Mouse (Mus musculus) forebrain, embryonic 16.5 days (tissue): ENCODE measurements around the gene Ccdc188. TPM values are rescaled to one million over a fixed set of nuclear protein-coding genes. Genes with fewer than 3 reads are reported as not detected.

Source experiments
- ATAC-seq: fragments of 200-750 bp; cut with Nextera tagmentation; 2 replicates; pipeline ENCODE4 v1.8.0; 2017; ENCODE audit warnings: mild to moderate bottlenecking, moderate library complexity
- H3K27ac ChIP-seq: fragments of 300-500 bp; sonication (generic); 2 replicates; pipeline ENCODE4 v1.5.1; 2014; ENCODE audit warnings: low read length, control low read depth
- H3K27me3 ChIP-seq: fragments of 300-500 bp; sonication (generic); replicated peaks from 2 replicates; pipeline ENCODE4 v1.6.1; 2014; ENCODE audit warnings: low read length; ENCODE audit not compliant: control insufficient read depth, insufficient read depth
- H3K36me3 ChIP-seq: fragments of 300-500 bp; sonication (generic); 2 replicates; pipeline ENCODE4 v1.6.1; 2014; ENCODE audit not compliant: control insufficient read depth, insufficient read depth
- H3K4me1 ChIP-seq: fragments of 300-500 bp; sonication (generic); replicated peaks from 2 replicates; pipeline ENCODE4 v1.6.1; 2014; ENCODE audit warnings: low read length; ENCODE audit not compliant: control insufficient read depth, insufficient read depth
- H3K4me2 ChIP-seq: fragments of 300-500 bp; sonication (generic); 2 replicates; pipeline ENCODE4 v1.6.1; 2014; ENCODE audit warnings: mild to moderate bottlenecking, low read length, control low read depth
- H3K4me3 ChIP-seq: fragments of 300-500 bp; sonication (generic); replicated peaks from 2 replicates; pipeline ENCODE4 v1.5.1; 2014; ENCODE audit warnings: mild to moderate bottlenecking, low read length, control low read depth
- H3K9ac ChIP-seq: fragments of 300-500 bp; sonication (generic); replicated peaks from 2 replicates; pipeline ENCODE4 v1.6.1; 2014; ENCODE audit warnings: low read depth, low read length, control low read depth
- H3K9me3 ChIP-seq: fragments of 300-500 bp; sonication (generic); 2 replicates; pipeline ENCODE4 v1.6.1; 2016; ENCODE audit warnings: low read length; ENCODE audit not compliant: control insufficient read depth
- WGBS: fragments of 180-500 bp; shearing (Covaris S2); extraction: QIAGEN DNeasy Blood & Tissue Kit; methylation state at CpG from one replicate; pipeline ENCODE4 v1.1.7; 2014; 5-methylcytosine and 5-hydroxymethylcytosine counted together
- polyA plus RNA-seq: library from polyadenylated mRNA; unstranded; fragments of >200 nt; fragmentation: Nextera tagmentation; extraction: Ambion mirVana; gene quantifications from 2 replicates; pipeline ENCODE4 v1.2.1, GENCODE M21; 2015

Ccdc188 gene
- polyA plus RNA-seq, 1 experiment from 2014 or later = not detected

DNA sequence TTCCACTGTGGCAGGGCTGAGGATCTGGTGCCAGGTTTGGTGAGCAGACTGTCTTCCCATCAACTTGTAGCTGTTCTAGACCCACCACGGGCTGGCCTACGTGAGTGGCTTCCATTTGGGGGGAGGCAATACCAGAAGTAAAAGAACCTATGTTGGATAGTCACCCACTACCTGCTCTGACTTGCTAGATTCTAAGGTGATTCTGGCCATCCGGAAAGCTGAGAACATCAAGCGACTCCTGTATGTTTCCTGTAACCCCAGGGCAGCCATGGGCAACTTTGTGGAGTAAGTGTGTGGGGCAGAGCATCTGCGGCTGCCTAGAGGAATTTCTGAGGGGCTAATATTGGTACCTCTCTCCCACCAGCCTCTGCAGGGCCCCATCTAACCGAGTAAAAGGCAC is 35.1 kb downstream of the Ccdc188 start:
- 90% methylated on average over 6 of the region's 6 CpGs for WGBS
- peaks cover 40% of the 10 kb centered on the region for H3K36me3 ChIP-seq
- ATAC-seq = no peak
- no peak overlapping the region for H3K4me3 ChIP-seq
- no peak overlapping the region for H3K4me2 ChIP-seq
- H3K9ac ChIP-seq = no peak overlapping the region
- H3K27ac ChIP-seq = no peak overlapping the region
- peaks cover 19% of the 10 kb centered on the region for H3K4me1 ChIP-seq
- H3K27me3 ChIP-seq = no peaks in the 10 kb centered on the region
- H3K9me3 ChIP-seq = no peaks in the 10 kb centered on the region

DNA sequence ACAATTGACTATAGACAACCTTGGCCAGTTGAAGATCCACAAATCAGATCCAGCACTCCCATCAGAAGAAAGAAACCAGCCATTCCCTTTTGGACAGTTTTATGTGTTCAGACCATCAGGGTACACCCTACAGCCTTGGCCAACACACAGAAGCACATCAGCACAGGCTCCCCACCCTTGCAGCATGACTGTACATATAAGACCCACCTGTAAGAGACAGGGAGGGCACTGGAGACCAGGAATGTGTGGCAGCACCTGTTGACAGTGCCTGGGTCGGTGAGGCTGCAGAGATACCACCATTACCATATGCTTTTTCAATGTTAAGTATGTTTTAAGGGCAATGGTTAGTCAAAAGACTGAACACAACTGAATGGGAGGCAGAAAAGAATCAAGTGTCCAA is 36.2 kb downstream of the Ccdc188 start:
- H3K36me3 ChIP-seq = peaks cover 49% of the 10 kb centered on the region
- 85% methylated on average over 1 of the region's 1 CpGs for WGBS

DNA sequence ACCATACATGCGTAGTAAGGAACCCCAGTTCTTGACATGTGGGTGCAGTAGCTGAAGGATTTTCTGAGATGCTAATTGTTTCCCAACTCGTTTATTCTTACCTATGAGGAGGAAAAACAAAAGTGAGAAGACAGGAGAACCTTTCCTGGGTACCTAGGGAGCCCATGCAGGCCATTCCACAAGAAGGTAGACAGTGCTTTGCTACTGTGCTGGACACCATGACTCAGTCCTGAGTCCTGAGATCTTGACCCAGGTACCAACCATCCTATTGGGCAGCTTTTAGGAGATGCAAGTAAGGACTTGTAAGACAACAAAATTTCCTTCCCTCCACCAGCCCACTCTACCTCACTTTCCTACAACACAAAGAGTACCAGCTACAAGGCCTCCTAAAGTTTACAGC is 40.5 kb downstream of the Ccdc188 start, which contains the start of gene Gm49776:
Gm49776 (minus strand) TSS at position 101 of the 400 bp plus-strand sequence.
- Histone ChIP-seq H3K27me3 (no peaks in the 10 kb centered on the region), H3K4me2 (no peak within 1 kb of the TSS), H3K9me3 (no peaks in the 10 kb centered on the region), H3K4me3 (no peak within 1 kb of the TSS), H3K9ac (no peak within 1 kb of the TSS), H3K36me3 (peaks cover 58% of the 10 kb centered on the region), H3K27ac (no peak within 1 kb of the TSS), H3K4me1 (no peaks in the 10 kb centered on the region)
- WGBS = 94% methylated on average over 2 of the region's 2 CpGs
- ATAC-seq = no peak

More for the DNA sequence above, 36.2 kb downstream of the Ccdc188 start:
- Histone ChIP-seq H3K4me1 (peaks cover 19% of the 10 kb centered on the region), H3K27ac (no peak overlapping the region), H3K27me3 (no peaks in the 10 kb centered on the region), H3K4me2 (no peak overlapping the region), H3K4me3 (no peak overlapping the region), H3K9me3 (no peaks in the 10 kb centered on the region), H3K9ac (no peak overlapping the region)
- ATAC-seq = no peak

DNA sequence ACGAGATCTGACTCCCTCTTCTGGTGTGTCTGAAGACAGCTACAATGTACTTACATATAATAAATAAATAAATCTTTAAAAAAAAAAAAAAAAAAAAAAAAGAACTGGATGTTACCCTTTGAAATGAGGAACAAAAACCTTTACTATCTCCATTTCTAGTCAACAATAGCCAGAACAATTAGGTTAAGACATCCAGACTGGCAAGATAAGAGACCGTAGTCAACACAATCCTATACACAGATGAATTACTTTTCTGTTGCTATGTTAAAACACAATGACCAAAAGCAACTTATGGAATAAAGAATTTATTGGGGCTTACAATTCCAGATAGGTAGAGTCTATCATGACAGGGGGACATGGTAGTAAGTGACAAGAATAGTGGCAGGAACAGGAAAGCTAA is 47.3 kb downstream of the Ccdc188 start:
- no peak overlapping the region for H3K27ac ChIP-seq
- H3K27me3 ChIP-seq = no peaks in the 10 kb centered on the region
- peaks cover 40% of the 10 kb centered on the region for H3K36me3 ChIP-seq
- no peak overlapping the region for H3K4me2 ChIP-seq
- no peak for ATAC-seq
- H3K9me3 ChIP-seq = no peaks in the 10 kb centered on the region
- WGBS = 74% methylated on average over 2 of the region's 2 CpGs
- H3K4me1 ChIP-seq = no peaks in the 10 kb centered on the region
- no peak overlapping the region for H3K4me3 ChIP-seq
- H3K9ac ChIP-seq = no peak overlapping the region

DNA sequence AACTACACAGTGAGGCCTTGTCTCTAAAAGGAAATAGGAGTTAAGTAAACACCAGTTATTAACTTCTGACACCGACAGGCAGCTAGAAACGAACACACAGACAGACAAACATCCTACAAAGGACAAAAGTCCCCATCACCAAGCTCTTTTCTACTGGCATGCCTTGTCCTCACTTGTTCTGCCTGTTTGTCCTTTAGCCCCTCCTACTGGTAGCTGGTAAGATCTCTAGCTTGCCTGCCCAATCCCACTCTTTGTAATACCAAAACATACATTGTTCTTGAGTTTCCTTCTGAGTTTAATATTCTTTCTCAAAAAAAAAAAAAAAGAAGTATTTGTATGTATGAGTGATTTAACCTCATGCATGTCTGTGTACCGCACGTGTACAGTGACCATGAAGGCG is 50.5 kb downstream of the Ccdc188 start:
- Histone ChIP-seq H3K9me3 (no peaks in the 10 kb centered on the region), H3K4me3 (no peak overlapping the region), H3K36me3 (peaks cover 53% of the 10 kb centered on the region), H3K4me1 (no peaks in the 10 kb centered on the region), H3K27ac (no peak overlapping the region), H3K9ac (no peak overlapping the region), H3K27me3 (no peaks in the 10 kb centered on the region), H3K4me2 (no peak overlapping the region)
- WGBS = 91% methylated on average over 5 of the region's 5 CpGs
- no peak for ATAC-seq

Other genes starting within 250 kb of the Ccdc188 start
- not detected in 2 replicates for gene Vpreb2, start 237.5 kb upstream of the Ccdc188 start, polyA plus RNA-seq
- gene Dgcr6, start 165.0 kb upstream of the Ccdc188 start, polyA plus RNA-seq = 145 and 156 TPM in 2 replicates
- 4.1 and 4.2 TPM in 2 replicates for gene Prodh, start 127.7 kb upstream of the Ccdc188 start, polyA plus RNA-seq
- 21.7 and 24.4 TPM in 2 replicates for gene Rtn4r, start 90.2 kb upstream of the Ccdc188 start, polyA plus RNA-seq
- 15.1 and 17.4 TPM in 2 replicates for gene Zdhhc8, start 17.3 kb downstream of the Ccdc188 start, polyA plus RNA-seq
- gene Trmt2a, start 30.8 kb downstream of the Ccdc188 start, polyA plus RNA-seq = 118 and 139 TPM in 2 replicates
- gene Ranbp1, start 30.9 kb downstream of the Ccdc188 start, polyA plus RNA-seq = 370 and 388 TPM in 2 replicates
- 2.0 TPM in 1 of 2 replicates, not detected in the other for gene Gm49776, start 40.4 kb downstream of the Ccdc188 start, polyA plus RNA-seq
- 39.2 and 40.8 TPM in 2 replicates for gene Dgcr8, start 71.4 kb downstream of the Ccdc188 start, polyA plus RNA-seq
- gene Tango2, start 130.2 kb downstream of the Ccdc188 start, polyA plus RNA-seq = 74.9 and 86.8 TPM in 2 replicates
- 58.6 and 67.8 TPM in 2 replicates for gene Arvcf, start 130.3 kb downstream of the Ccdc188 start, polyA plus RNA-seq
- 24.0 and 27.8 TPM in 2 replicates for gene Txnrd2, start 208.5 kb downstream of the Ccdc188 start, polyA plus RNA-seq
- 88.8 and 98.1 TPM in 2 replicates for gene Comt, start 209.0 kb downstream of the Ccdc188 start, polyA plus RNA-seq